Mouse (Mus musculus) Patski (cell line): ENCODE data around the gene Nedd4. TPM values are rescaled to one million over a fixed set of nuclear protein-coding genes. Genes with fewer than 3 reads are reported as not detected.

Experiments used
- ATAC-seq: fragments of 100-300 bp; one replicate; pipeline ENCODE4 v1.8.0; 2021
- CTCF ChIA-PET: fragments of 350-600 bp; sonication (Branson Sonifier 250); formaldehyde crosslinking; loops from one replicate; lab custom pipeline; 2022; ENCODE audit warnings: inconsistent platforms; lab: Charles Lee
- POLR2A ChIA-PET: fragments of 350-600 bp; sonication (Branson Sonifier 250); formaldehyde crosslinking; loops from one replicate; lab custom pipeline; 2022; ENCODE audit warnings: antibody characterized with exemption, inconsistent platforms; lab: Charles Lee
- DNase-seq: peaks from one replicate; pipeline ENCODE4 v3.0.0-alpha.2; 2011; ENCODE audit warnings: low read depth, low spot score
- H3K27me3 ChIP-seq: fragments of 371-371 bp; one replicate; pipeline ENCODE4 v1.5.1; 2021
- CTCF ChIP-seq: fragments of 100-300 bp; IDR thresholded peaks from one replicate; pipeline ENCODE4 v1.5.1; 2021
- in situ Hi-C: fragments of 300-500 bp; cut with MboI; formaldehyde crosslinking; loops from 3 replicates; pipeline ENCODE4 v1.11.1; 2018; ENCODE audit warnings: low pct_unique_long_range_greater_than_20kb, mixed read lengths
- polyA plus RNA-seq: library from polyadenylated mRNA; unstranded; gene quantifications from one replicate; pipeline ENCODE4 v1.2.3, GENCODE M21; 2021

Nedd4 gene
- polyA plus RNA-seq, 1 experiment from 2014 or later, result 693 TPM

GRCm38 (mm10) chr9:72674957-72675744, 13.0 kb downstream of the Nedd4 start:
- POLR2A ChIA-PET, result interaction anchor here (0.8 to 0.9 kb wide), 2 partner anchors 25 to 66 kb away, joined by 3 read pairs; no protein-coding TSS in a partner anchor
- ATAC-seq (no peak), DNase-seq (no peak)
- H3K27me3 ChIP-seq, result no peaks in the 10 kb centered on the region
- in situ Hi-C loops, result loop anchor here (5.0 to 10.0 kb wide), 3 partner anchors 38 to 210 kb away; partner anchors contain the start of gene Rfx7
- CTCF ChIA-PET, result interaction anchor here (2.2 to 7.4 kb wide), 2 partner anchors 10 to 37 kb away, joined by 7 to 78 read pairs; no protein-coding TSS in a partner anchor
- no peak for TF ChIP-seq CTCF

GRCm38 (mm10) chr9:72675745-72676200, 13.6 kb downstream of the Nedd4 start:
- DNase-seq (no peak), ATAC-seq (no peak)
- POLR2A ChIA-PET, result interaction anchor here (0.9 kb wide), 1 partner anchor 24 kb away, joined by 3 read pairs; no protein-coding TSS in a partner anchor
- no peak for TF ChIP-seq CTCF
- in situ Hi-C loops, result loop anchor here (10.0 kb wide), 2 partner anchors 141 to 211 kb away; partner anchors contain the start of gene Rfx7
- CTCF ChIA-PET, result interaction anchor here (1.0 to 7.4 kb wide), 3 partner anchors 11 to 41 kb away, joined by 3 to 78 read pairs (median 7); no protein-coding TSS in a partner anchor
- H3K27me3 ChIP-seq, result no peaks in the 10 kb centered on the region

- DNase-seq (no peak), ATAC-seq (no peak)
- ChIA-PET POLR2A (no interaction called here), CTCF (no interaction called here)
- H3K27me3 ChIP-seq, result no peaks in the 10 kb centered on the region
- in situ Hi-C loops, result loop anchor here (10.0 kb wide), 2 partner anchors 143 to 213 kb away; partner anchors contain the start of gene Rfx7
- TF ChIP-seq CTCF, result no peak
Measured at GRCm38 (mm10) chr9:72677659-72678058, 15.5 kb downstream of the Nedd4 start.

GRCm38 (mm10) chr9:72678771-72679170, 16.6 kb downstream of the Nedd4 start:
- POLR2A ChIA-PET, result interaction anchor here (0.6 to 0.8 kb wide), 4 partner anchors 9 to 319 kb away, joined by 3 to 9 read pairs (median 4); partner anchors contain the start of gene Nedd4
- ATAC-seq, result no peak
- CTCF ChIA-PET, result no interaction called here
- no peak for DNase-seq
- in situ Hi-C loops, result loop anchor here (10.0 kb wide), 2 partner anchors 144 to 214 kb away; partner anchors contain the start of gene Rfx7
- no peak for TF ChIP-seq CTCF
- H3K27me3 ChIP-seq, result no peaks in the 10 kb centered on the region

- H3K27me3 ChIP-seq, result no peaks in the 10 kb centered on the region
- CTCF ChIA-PET, result interaction anchor here (0.8 kb wide), 1 partner anchor 10 kb away, joined by 3 read pairs; no protein-coding TSS in a partner anchor
- POLR2A ChIA-PET, result no interaction called here
- in situ Hi-C loops, result no loop called here
- DNase-seq (no peak), ATAC-seq (no peak)
- no peak for TF ChIP-seq CTCF
Measured at GRCm38 (mm10) chr9:72681652-72682228, 19.6 kb downstream of the Nedd4 start.

- ATAC-seq, result no peak
- H3K27me3 ChIP-seq, result no peaks in the 10 kb centered on the region
- TF ChIP-seq CTCF, result no peak
- DNase-seq, result no peak
- CTCF ChIA-PET, result interaction anchor here (1.1 kb wide), 1 partner anchor 49 kb away, joined by 4 read pairs; no protein-coding TSS in a partner anchor
- in situ Hi-C loops, result no loop called here
- POLR2A ChIA-PET, result no interaction called here
Measured at GRCm38 (mm10) chr9:72683268-72683667, 21.1 kb downstream of the Nedd4 start.

- CTCF ChIA-PET, result no interaction called here
- POLR2A ChIA-PET, result no interaction called here
- TF ChIP-seq CTCF, result no peak
- H3K27me3 ChIP-seq, result no peaks in the 10 kb centered on the region
- no peak for ATAC-seq
- in situ Hi-C loops, result no loop called here
- DNase-seq, result no peak
Measured at GRCm38 (mm10) chr9:72685231-72685630, 23.1 kb downstream of the Nedd4 start.

GRCm38 (mm10) chr9:72686506-72686905, 24.4 kb downstream of the Nedd4 start:
- ATAC-seq (no peak), DNase-seq (no peak)
- no peak for TF ChIP-seq CTCF
- in situ Hi-C loops, result no loop called here
- ChIA-PET POLR2A (no interaction called here), CTCF (interaction anchor here (1.4 kb wide), 1 partner anchor 52 kb away, joined by 4 read pairs; no protein-coding TSS in a partner anchor)
- H3K27me3 ChIP-seq, result no peaks in the 10 kb centered on the region

- POLR2A ChIA-PET, result no interaction called here
- CTCF ChIA-PET, result interaction anchor here (1.0 to 2.9 kb wide), 4 partner anchors 9 to 54 kb away, joined by 5 to 9 read pairs (median 6); no protein-coding TSS in a partner anchor
- no peak for TF ChIP-seq CTCF
- no peak for DNase-seq
- no peak for ATAC-seq
- in situ Hi-C loops, result no loop called here
- no peaks in the 10 kb centered on the region for H3K27me3 ChIP-seq
Measured at GRCm38 (mm10) chr9:72689522-72689921, 27.4 kb downstream of the Nedd4 start.

GRCm38 (mm10) chr9:72690811-72691210, 28.7 kb downstream of the Nedd4 start:
- no peak for TF ChIP-seq CTCF
- H3K27me3 ChIP-seq, result no peaks in the 10 kb centered on the region
- ATAC-seq (no peak), DNase-seq (no peak)
- in situ Hi-C loops, result no loop called here
- ChIA-PET CTCF (interaction anchor here (2.9 kb wide), 1 partner anchor 9 kb away, joined by 9 read pairs; no protein-coding TSS in a partner anchor), POLR2A (no interaction called here)
